Mouse (Mus musculus) cerebellum, adult 11-12 months (tissue): ENCODE results near the gene Olfr1215.
"Not testable (repeated sequence)": the region's sequence is repeated elsewhere in the genome, so short reads cannot be mapped to it uniquely, and the experiment has no call there.

Experiments used
- DNase-seq: peaks from one replicate; pipeline ENCODE4 v3.0.0; 2022

Gene Olfr1215

GRCm38 (mm10) chr2:89006873-89007272 is at the start of gene Olfr1215:
Olfr1215 (minus strand) TSS chr2:89006973.
- no peak for DNase-seq

- no peak for DNase-seq
These were observed 25.2 kb upstream of the Olfr1215 start, which contains the start of gene Olfr1217 for GRCm38 (mm10) chr2:89031965-89032364. Olfr1217 (minus strand) TSS chr2:89032065.

GRCm38 (mm10) chr2:89021436-89021835 is 14.7 kb upstream of the Olfr1215 start:
- not testable (repeated sequence) for DNase-seq

- no peak for DNase-seq
These were observed 11.5 kb upstream of the Olfr1215 start, which contains the start of gene Olfr1216 for GRCm38 (mm10) chr2:89018240-89018639. Olfr1216 (minus strand) TSS chr2:89018340.

- DNase-seq: no peak
These were observed 14.2 kb downstream of the Olfr1215 start, which contains the start of gene Olfr1214 for GRCm38 (mm10) chr2:88992553-88992952. Olfr1214 (minus strand) TSS chr2:88992653.

GRCm38 (mm10) chr2:88980181-88980580 is 26.6 kb downstream of the Olfr1215 start, which contains the start of gene Gm13762:
Gm13762 (minus strand) TSS chr2:88980281.
- DNase-seq: no peak

GRCm38 (mm10) chr2:88953669-88954068 is 53.1 kb downstream of the Olfr1215 start, which contains the start of gene Olfr1212:
Olfr1212 (plus strand) TSS chr2:88953969.
- no peak for DNase-seq
